Mouse (Mus musculus) brain, embryonic 14.5 days (tissue): ENCODE results near the gene Gpr176.

Source experiments
- CTCF ChIP-seq: fragments of 200-500 bp; IDR thresholded peaks from 2 replicates; pipeline ENCODE4 v1.5.1; 2012; ENCODE audit warnings: inconsistent platforms, mild to moderate bottlenecking, moderate library complexity, borderline replicate concordance; ENCODE audit not compliant: insufficient read depth, insufficient read length; ENCODE audit errors: extremely low read depth
- POLR2A ChIP-seq: fragments of 200-500 bp; IDR thresholded peaks from 2 replicates; pipeline ENCODE4 v1.6.1; 2012; ENCODE audit warnings: mild to moderate bottlenecking, inconsistent platforms, borderline replicate concordance; ENCODE audit not compliant: poor library complexity, insufficient read depth, insufficient read length, severe bottlenecking; ENCODE audit errors: extremely low read depth

- no peak for TF ChIP-seq CTCF
- no peak for TF ChIP-seq POLR2A
Observed at GRCm38 (mm10) chr2:118287678-118288077, 85.5 kb downstream of the Gpr176 start.
